In genomic region chr10:108328983-108329382, GRCm38 (mm10) we compare ENCODE assay signal across 21 mouse cellular contexts. TPM values are rescaled to one million over a fixed set of nuclear protein-coding genes. Genes with fewer than 3 reads are reported as not detected.
"Had no signal": no experiment of that assay in that cellular context is flagged by ENCODE, and none has a peak within 500 bp of the region (broad histone marks: within the 10 kb centered on the region; RNA-seq: fewer than 3 reads in every experiment).

No protein-coding gene starts in this region.

- H3K4me3 ChIP-seq: midbrain, embryonic 10.5 days; midbrain, embryonic 12.5 days; myocyte; neural tube, embryonic 13.5 days; neural tube, embryonic 15.5 days; stomach, embryonic 15.5 days had no signal

- H3K27me3 ChIP-seq: stomach, embryonic 15.5 days had no signal

- H3K4me2 ChIP-seq: lung, embryonic 14.5 days; midbrain, embryonic 12.5 days; neural tube, embryonic 13.5 days; neural tube, embryonic 15.5 days; stomach, embryonic 15.5 days had no signal

- H3K9ac ChIP-seq: lung, embryonic 14.5 days; midbrain, embryonic 12.5 days; neural tube, embryonic 13.5 days; neural tube, embryonic 15.5 days; stomach, embryonic 15.5 days had no signal

- ATAC-seq: midbrain, embryonic 16.5 days had no signal

- H3K36me3 ChIP-seq: midbrain, embryonic 10.5 days; midbrain, embryonic 12.5 days; neural tube, embryonic 13.5 days; neural tube, embryonic 15.5 days; stomach, embryonic 15.5 days had no signal

- DNase-seq: lung, adult 18-20 months; lung, embryonic 14.5 days; lung, postnatal 10 days; lung, postnatal 4 days; midbrain, embryonic 14.5 days; retina, postnatal 1 day; right cerebral cortex, adult 18-20 months; right cerebral cortex, postnatal 25 days; right cerebral cortex, postnatal 4 days; thymus, adult 18-20 months; thymus, postnatal 14 days; thymus, postnatal 36 days had no signal

- H3K27ac ChIP-seq: midbrain, embryonic 10.5 days; midbrain, embryonic 12.5 days; neural tube, embryonic 13.5 days; neural tube, embryonic 15.5 days; stomach, embryonic 15.5 days; stomach, postnatal 0 days had no signal

- H3K9me3 ChIP-seq: midbrain, embryonic 12.5 days; neural tube, embryonic 13.5 days; neural tube, embryonic 15.5 days; stomach, embryonic 15.5 days had no signal

RNA-seq across cellular contexts. Expression of gene Pawr, which starts 2.9 kb away (rescaled TPM):
- total RNA-seq: megakaryocyte-erythroid progenitor cell, adult 5-6 weeks had no signal
